Mouse (Mus musculus) lung, adult 2 months (tissue): Measurements from ENCODE around the gene Rnf187. TPM values are rescaled to one million over a fixed set of nuclear protein-coding genes. Genes with fewer than 3 reads are reported as not detected.

ENCODE experiments used
- DNase-seq: peaks from one replicate; pipeline ENCODE4 v3.0.0; 2022
- H3K4me1 ChIP-seq: fragments of 200-500 bp; 2 replicates; pipeline ENCODE4 v1.6.1; 2011; ENCODE audit warnings: low read length; ENCODE audit not compliant: control insufficient read depth, insufficient read depth
- H3K4me3 ChIP-seq: fragments of 200-500 bp; replicated peaks from 2 replicates; pipeline ENCODE3; 2011; ENCODE audit warnings: low read depth, mild to moderate bottlenecking, control low read depth, low read length; ENCODE audit errors: extremely low read depth
- CTCF ChIP-seq: fragments of 200-500 bp; IDR thresholded peaks from 2 replicates; pipeline ENCODE4 v1.5.1; 2011; ENCODE audit warnings: mild to moderate bottlenecking, low read length, control low read depth; ENCODE audit not compliant: insufficient read depth
- POLR2A ChIP-seq: fragments of 200-500 bp; IDR thresholded peaks from 2 replicates; pipeline ENCODE4 v1.6.1; 2011; ENCODE audit warnings: low read depth, mild to moderate bottlenecking, control low read depth, low read length, borderline replicate concordance; ENCODE audit errors: extremely low read depth
- WGBS: fragments of 180-500 bp; shearing (Covaris S2); methylation state at CpG from one replicate; pipeline ENCODE4 v1.1.7; 2018; 5-methylcytosine and 5-hydroxymethylcytosine counted together
- polyA plus RNA-seq: library from polyadenylated mRNA; depleted of rRNA; stranded (reverse); fragments of >200 nt; gene quantifications from 2 replicates; pipeline ENCODE4 v1.2.3, GENCODE M21; 2012

The Rnf187 gene
- polyA plus RNA-seq, 1 experiment, result 190 TPM

GRCm38 (mm10) chr11:58929055-58929454 is 9.7 kb downstream of the Rnf187 start:
- no peak for DNase-seq
- no peaks in the 10 kb centered on the region for H3K4me1 ChIP-seq
- TF ChIP-seq CTCF, result no peak
- TF ChIP-seq POLR2A, result no peak
- H3K4me3 ChIP-seq, result no peak overlapping the region
- WGBS, result 67% methylated on average over 4 of the region's 4 CpGs

GRCm38 (mm10) chr11:58927790-58928651 is 10.7 kb downstream of the Rnf187 start:
- 4% methylated on average over 20 of the region's 20 CpGs for WGBS
- TF ChIP-seq CTCF (peak; percentile 58), POLR2A (peak; percentile 51; the same call in 1 of the 2 replicates)
- peak; percentile 64 for DNase-seq

GRCm38 (mm10) chr11:58927053-58927452 is 11.7 kb downstream of the Rnf187 start:
- no peak for TF ChIP-seq CTCF
- TF ChIP-seq POLR2A, result no peak
- H3K4me3 ChIP-seq, result no peak overlapping the region
- DNase-seq, result no peak
- WGBS, result 43% methylated on average over 2 of the region's 2 CpGs
- no peaks in the 10 kb centered on the region for H3K4me1 ChIP-seq

More at GRCm38 (mm10) chr11:58927790-58928651, 10.7 kb downstream of the Rnf187 start:
- peak overlapping the region; percentile 53 for H3K4me3 ChIP-seq
- H3K4me1 ChIP-seq, result no peaks in the 10 kb centered on the region

- 85% methylated on average over 2 of the region's 3 CpGs for WGBS
Measured at GRCm38 (mm10) chr11:58926651-58927050, 12.1 kb downstream of the Rnf187 start.

GRCm38 (mm10) chr11:58922420-58922819 is 16.3 kb downstream of the Rnf187 start:
- TF ChIP-seq CTCF (no peak), POLR2A (no peak)
- no peak for DNase-seq
- 75% methylated on average over 9 of the region's 9 CpGs for WGBS
- Histone ChIP-seq H3K4me1 (no peaks in the 10 kb centered on the region), H3K4me3 (no peak overlapping the region)

More at GRCm38 (mm10) chr11:58926651-58927050, 12.1 kb downstream of the Rnf187 start:
- no peak for TF ChIP-seq POLR2A
- TF ChIP-seq CTCF, result no peak
- H3K4me3 ChIP-seq, result no peak overlapping the region
- DNase-seq, result no peak
- no peaks in the 10 kb centered on the region for H3K4me1 ChIP-seq

GRCm38 (mm10) chr11:58918759-58919158 is 20.0 kb downstream of the Rnf187 start:
- no peak for TF ChIP-seq CTCF
- Histone ChIP-seq H3K4me1 (peaks cover 3% of the 10 kb centered on the region), H3K4me3 (no peak overlapping the region)
- DNase-seq, result no peak
- 76% methylated on average over 5 of the region's 5 CpGs for WGBS

GRCm38 (mm10) chr11:58917745-58918366 is 20.9 kb downstream of the Rnf187 start, which contains the start of gene Btnl10:
Gene Btnl10, plus strand, starts transcription at chr11:58917908.
- 78% methylated on average over 12 of the region's 12 CpGs for WGBS
- TF ChIP-seq CTCF (no peak), POLR2A (no peak)
- Histone ChIP-seq H3K4me3 (no peak within 1 kb of the TSS), H3K4me1 (peaks cover 3% of the 10 kb centered on the region)
- no peak for DNase-seq

GRCm38 (mm10) chr11:58916879-58917744 is 21.6 kb downstream of the Rnf187 start:
- DNase-seq, result peak; percentile 41
- peaks cover 3% of the 10 kb centered on the region for H3K4me1 ChIP-seq
- 48% methylated on average over 14 of the region's 14 CpGs for WGBS

GRCm38 (mm10) chr11:58914461-58915028 is 24.2 kb downstream of the Rnf187 start:
- DNase-seq, result peak; percentile 37
- no peak for TF ChIP-seq CTCF
- TF ChIP-seq POLR2A, result no peak
- WGBS, result 5% methylated on average over 17 of the region's 17 CpGs
- Histone ChIP-seq H3K4me1 (peaks cover 3% of the 10 kb centered on the region), H3K4me3 (peak overlapping the region; percentile 78)

More at GRCm38 (mm10) chr11:58916879-58917744, 21.6 kb downstream of the Rnf187 start:
- TF ChIP-seq CTCF (peak; percentile 58), POLR2A (no peak)
- H3K4me3 ChIP-seq, result no peak overlapping the region
